In the genomic region with DNA sequence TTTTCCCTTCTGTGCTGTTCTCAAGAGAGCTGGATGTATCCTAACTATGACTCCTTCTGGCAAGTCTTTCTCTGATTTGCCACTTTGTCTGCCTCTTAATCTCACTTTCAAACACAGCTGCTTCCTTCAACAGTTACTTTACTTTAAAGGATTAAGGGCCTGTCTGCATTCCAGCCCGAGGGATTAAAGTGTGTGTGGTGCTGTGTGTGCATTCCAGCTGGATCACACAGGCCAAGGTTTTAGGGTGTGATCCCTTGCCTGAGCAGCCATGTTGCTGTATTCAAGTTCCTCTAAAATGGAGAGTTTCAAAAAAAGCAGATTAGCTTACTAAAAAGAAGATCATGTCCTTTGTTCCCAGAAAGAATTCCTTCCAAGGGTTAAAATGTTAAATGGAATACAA, we compare ENCODE assay signal across 25 mouse cellular contexts.
DNase-seq lines count a peak whose midpoint lies in the region; ATAC-seq lines count a peak whose summit lies in the region.
"Had no signal": no experiment of that assay in that cellular context is flagged by ENCODE, and none has a peak within 500 bp of the region (broad histone marks: within the 10 kb centered on the region; RNA-seq: fewer than 3 reads in every experiment).

No protein-coding gene starts in this region.

- WGBS in embryonic facial prominence, embryonic 14.5 days, result 30% methylated on average over 1 of the region's 1 CpGs
- 32% methylated on average over 1 of the region's 1 CpGs for WGBS in embryonic facial prominence, embryonic 10.5 days
- WGBS in midbrain, embryonic 12.5 days, result 0% methylated on average over 1 of the region's 1 CpGs
- 7% methylated on average over 1 of the region's 1 CpGs for WGBS in midbrain, embryonic 15.5 days
- 46% methylated on average over 1 of the region's 1 CpGs for WGBS in kidney, embryonic 14.5 days
- 26% methylated on average over 1 of the region's 1 CpGs for WGBS in heart, embryonic 10.5 days

- H3K4me3 ChIP-seq in embryonic facial prominence, embryonic 14.5 days (ENCODE audit: low read depth, low read length), result no peak overlapping the region
- H3K4me3 ChIP-seq in embryonic facial prominence, embryonic 10.5 days, result no peak overlapping the region
- no peak overlapping the region for H3K4me3 ChIP-seq in midbrain, embryonic 12.5 days
- no peak overlapping the region for H3K4me3 ChIP-seq in midbrain, embryonic 15.5 days
- no peak overlapping the region for H3K4me3 ChIP-seq in kidney, embryonic 14.5 days (ENCODE audit: low read length)
- H3K4me3 ChIP-seq in heart, embryonic 10.5 days, result no peak overlapping the region
- H3K4me3 ChIP-seq: embryonic facial prominence, embryonic 13.5 days; erythroblast, embryonic 14.5 days; heart, embryonic 15.5 days; layer of hippocampus, adult 2 months; liver, embryonic 13.5 days had no signal

- no peak overlapping the region for H3K27ac ChIP-seq in embryonic facial prominence, embryonic 14.5 days (replicated peaks; ENCODE audit: low read depth, low read length)
- no peak overlapping the region for H3K27ac ChIP-seq in embryonic facial prominence, embryonic 10.5 days (replicated peaks)
- no peak overlapping the region; the same call in 1 of the 2 replicates for H3K27ac ChIP-seq in midbrain, embryonic 12.5 days (replicated peaks)
- H3K27ac ChIP-seq in midbrain, embryonic 15.5 days, result no peak overlapping the region
- no peak overlapping the region for H3K27ac ChIP-seq in kidney, embryonic 14.5 days (ENCODE audit: low read depth, low read length)
- H3K27ac ChIP-seq in heart, embryonic 10.5 days, result no peak overlapping the region
- H3K27ac ChIP-seq: embryonic facial prominence, embryonic 13.5 days; heart, embryonic 15.5 days; layer of hippocampus, adult 2 months; liver, embryonic 13.5 days had no signal

- H3K4me1 ChIP-seq in embryonic facial prominence, embryonic 14.5 days (ENCODE audit: control insufficient read depth, insufficient read depth, low read length), result no peaks in the 10 kb centered on the region
- H3K4me1 ChIP-seq in embryonic facial prominence, embryonic 10.5 days, result no peaks in the 10 kb centered on the region; the same call in 1 of the 2 replicates
- H3K4me1 ChIP-seq in midbrain, embryonic 12.5 days, result no peaks in the 10 kb centered on the region
- H3K4me1 ChIP-seq in midbrain, embryonic 15.5 days, result no peaks in the 10 kb centered on the region
- no peaks in the 10 kb centered on the region for H3K4me1 ChIP-seq in kidney, embryonic 14.5 days (ENCODE audit: control insufficient read depth, insufficient read depth, low read length)
- no peaks in the 10 kb centered on the region for H3K4me1 ChIP-seq in heart, embryonic 10.5 days
- H3K4me1 ChIP-seq: heart, embryonic 15.5 days; liver, embryonic 13.5 days had no signal

- H3K36me3 ChIP-seq in embryonic facial prominence, embryonic 14.5 days (ENCODE audit: control insufficient read depth, insufficient read depth, low read length), result no peaks in the 10 kb centered on the region
- no peaks in the 10 kb centered on the region for H3K36me3 ChIP-seq in embryonic facial prominence, embryonic 10.5 days (replicated peaks)
- H3K36me3 ChIP-seq in midbrain, embryonic 12.5 days, result no peaks in the 10 kb centered on the region
- H3K36me3 ChIP-seq in midbrain, embryonic 15.5 days (replicated peaks), result no peaks in the 10 kb centered on the region
- no peaks in the 10 kb centered on the region for H3K36me3 ChIP-seq in kidney, embryonic 14.5 days (ENCODE audit: control insufficient read depth, insufficient read depth, low read length)
- no peaks in the 10 kb centered on the region for H3K36me3 ChIP-seq in heart, embryonic 10.5 days
- H3K36me3 ChIP-seq: embryonic facial prominence, embryonic 13.5 days; heart, embryonic 15.5 days; liver, embryonic 13.5 days had no signal

- no peaks in the 10 kb centered on the region for H3K27me3 ChIP-seq in embryonic facial prominence, embryonic 14.5 days (replicated peaks; ENCODE audit: control insufficient read depth, insufficient read depth, low read length)
- H3K27me3 ChIP-seq in embryonic facial prominence, embryonic 10.5 days (replicated peaks; ENCODE audit: low read depth, poor library complexity, severe bottlenecking), result no peaks in the 10 kb centered on the region
- no peaks in the 10 kb centered on the region for H3K27me3 ChIP-seq in midbrain, embryonic 12.5 days
- no peaks in the 10 kb centered on the region for H3K27me3 ChIP-seq in midbrain, embryonic 15.5 days (replicated peaks)
- H3K27me3 ChIP-seq in kidney, embryonic 14.5 days (ENCODE audit: control insufficient read depth, insufficient read depth, low read length), result no peaks in the 10 kb centered on the region
- H3K27me3 ChIP-seq in heart, embryonic 10.5 days (ENCODE audit: insufficient read depth, poor library complexity, severe bottlenecking), result no peaks in the 10 kb centered on the region
- H3K27me3 ChIP-seq: embryonic facial prominence, embryonic 13.5 days; heart, embryonic 15.5 days; liver, embryonic 13.5 days; Patski had no signal

- 0 out of 2 replicates have a peak, but pooled peaks have one; percentile 60 for ATAC-seq in embryonic facial prominence, embryonic 14.5 days (ENCODE audit: low read depth)
- 0 out of 2 replicates have a peak, but pooled peaks have one; percentile 39 for ATAC-seq in midbrain, embryonic 12.5 days (ENCODE audit: low FRiP score, low read depth)
- no peak for ATAC-seq in midbrain, embryonic 15.5 days (replicated peaks)
- ATAC-seq in kidney, embryonic 14.5 days (ENCODE audit: low FRiP score, low TSS enrichment), result no peak
- ATAC-seq: forebrain, embryonic 16.5 days; hindbrain, embryonic 16.5 days; Patski had no signal

- peak; percentile 39 for DNase-seq in embryonic facial prominence, embryonic 14.5 days (ENCODE audit: low spot score)
- DNase-seq in embryonic facial prominence, embryonic 10.5 days (ENCODE audit: low spot score), result no peak
- DNase-seq in embryo, embryonic 10.5 days (ENCODE audit: low spot score), result peak; percentile 4
- no peak for DNase-seq in heart, embryonic 10.5 days (ENCODE audit: low spot score)
- DNase-seq: adrenal gland, postnatal 25 days; cerebellum, adult 18-20 months; cerebellum, postnatal 10 days; gastrocnemius, postnatal 10 days; kidney, adult 18-20 months; kidney, postnatal 36 days; liver, embryonic 13.5 days; lung, adult 18-20 months; lung, postnatal 14 days; midbrain, embryonic 14.5 days; thymus, postnatal 4 days had no signal

- 0 out of 2 replicates have a peak, but pooled peaks cover 3% of the 10 kb centered on the region for H3K9me3 ChIP-seq in embryonic facial prominence, embryonic 14.5 days (ENCODE audit: control insufficient read depth, low read length)
- no peaks in the 10 kb centered on the region for H3K9me3 ChIP-seq in embryonic facial prominence, embryonic 10.5 days
- H3K9me3 ChIP-seq in midbrain, embryonic 12.5 days, result no peaks in the 10 kb centered on the region
- no peaks in the 10 kb centered on the region for H3K9me3 ChIP-seq in midbrain, embryonic 15.5 days
- no peaks in the 10 kb centered on the region for H3K9me3 ChIP-seq in kidney, embryonic 14.5 days (ENCODE audit: control insufficient read depth, low read length)
- no peaks in the 10 kb centered on the region for H3K9me3 ChIP-seq in heart, embryonic 10.5 days
- H3K9me3 ChIP-seq: embryonic facial prominence, embryonic 13.5 days; heart, embryonic 15.5 days had no signal

- no peak overlapping the region for H3K4me2 ChIP-seq in embryonic facial prominence, embryonic 14.5 days (ENCODE audit: low read depth, low read length)
- no peak overlapping the region for H3K4me2 ChIP-seq in midbrain, embryonic 12.5 days (replicated peaks)
- no peak overlapping the region for H3K4me2 ChIP-seq in midbrain, embryonic 15.5 days
- H3K4me2 ChIP-seq in kidney, embryonic 14.5 days (replicated peaks; ENCODE audit: low read depth, low read length), result no peak overlapping the region
- H3K4me2 ChIP-seq: embryonic facial prominence, embryonic 13.5 days; heart, embryonic 15.5 days; liver, embryonic 13.5 days had no signal

- H3K9ac ChIP-seq in embryonic facial prominence, embryonic 14.5 days (ENCODE audit: low read depth, low read length), result no peak overlapping the region
- no peak overlapping the region for H3K9ac ChIP-seq in midbrain, embryonic 12.5 days (replicated peaks)
- H3K9ac ChIP-seq in midbrain, embryonic 15.5 days, result no peak overlapping the region
- H3K9ac ChIP-seq in kidney, embryonic 14.5 days (ENCODE audit: low read depth, low read length), result no peak overlapping the region
- H3K9ac ChIP-seq: embryonic facial prominence, embryonic 13.5 days; heart, embryonic 15.5 days; liver, embryonic 13.5 days had no signal

Comparison
In these comparisons a context has a peak if more than half of its experiments do, and no peak if none do; other contexts are left out.
1. ATAC-seq: peak in embryonic facial prominence, embryonic 14.5 days (single experiment) and midbrain, embryonic 12.5 days (single experiment); none in midbrain, embryonic 15.5 days (single experiment) and kidney, embryonic 14.5 days (single experiment).
2. DNase-seq: peak in embryonic facial prominence, embryonic 14.5 days (single experiment) and embryo, embryonic 10.5 days (single experiment); none in embryonic facial prominence, embryonic 10.5 days (single experiment) and heart, embryonic 10.5 days (single experiment).